Mouse (Mus musculus) small intestine, adult 2 months (tissue): ENCODE data around the gene Apobec3. TPM values are rescaled to one million over a fixed set of nuclear protein-coding genes. Genes with fewer than 3 reads are reported as not detected.
A peak's percentile ranks its signal among the peaks of the same experiment; 100 is the strongest.

Source experiments
- H3K27ac ChIP-seq: fragments of 200-500 bp; 2 replicates; pipeline ENCODE4 v1.5.1; 2012; ENCODE audit warnings: low read depth, low read length, control low read depth, inconsistent platforms; ENCODE audit not compliant: insufficient read depth
- H3K27me3 ChIP-seq: fragments of 200-500 bp; 2 replicates; pipeline ENCODE4 v1.6.1; 2012; ENCODE audit warnings: mild to moderate bottlenecking, moderate library complexity, low read length, inconsistent platforms; ENCODE audit not compliant: control insufficient read depth, insufficient read depth
- H3K36me3 ChIP-seq: fragments of 200-500 bp; 2 replicates; pipeline ENCODE4 v1.6.1; 2012; ENCODE audit warnings: mild to moderate bottlenecking, low read length, control low read depth, inconsistent platforms; ENCODE audit not compliant: control insufficient read depth, insufficient read depth
- H3K4me1 ChIP-seq: fragments of 200-500 bp; 2 replicates; pipeline ENCODE4 v1.6.1; 2012; ENCODE audit warnings: low read length, inconsistent platforms, mixed read lengths; ENCODE audit not compliant: control insufficient read depth, insufficient read depth, insufficient read length
- H3K4me3 ChIP-seq: fragments of 200-500 bp; 2 replicates; pipeline ENCODE4 v1.5.1; 2012; ENCODE audit warnings: low read depth, mild to moderate bottlenecking, control low read depth, inconsistent platforms, low read length, moderate library complexity
- CTCF ChIP-seq: fragments of 200-500 bp; IDR thresholded peaks from 2 replicates; pipeline ENCODE4 v1.5.1; 2012; ENCODE audit warnings: low read depth, mild to moderate bottlenecking, control low read depth, inconsistent platforms, low read length, moderate library complexity, mixed read lengths; ENCODE audit not compliant: insufficient replicate concordance, insufficient read length; ENCODE audit errors: extremely low read depth
- POLR2A ChIP-seq: fragments of 200-500 bp; IDR thresholded peaks from 2 replicates; pipeline ENCODE4 v1.6.1; 2012; ENCODE audit warnings: low read depth, mild to moderate bottlenecking, control low read depth, inconsistent platforms, low read length, moderate library complexity
- WGBS: fragments of 180-500 bp; shearing (Covaris S2); methylation state at CpG from one replicate; pipeline ENCODE4 v1.1.7; 2018; 5-methylcytosine and 5-hydroxymethylcytosine counted together
- polyA plus RNA-seq: library from polyadenylated mRNA; depleted of rRNA; stranded (reverse); fragments of >200 nt; gene quantifications from 2 replicates; pipeline ENCODE4 v1.2.3, GENCODE M21; 2012

Apobec3 gene
- polyA plus RNA-seq, 1 experiment = 21.1 TPM

DNA sequence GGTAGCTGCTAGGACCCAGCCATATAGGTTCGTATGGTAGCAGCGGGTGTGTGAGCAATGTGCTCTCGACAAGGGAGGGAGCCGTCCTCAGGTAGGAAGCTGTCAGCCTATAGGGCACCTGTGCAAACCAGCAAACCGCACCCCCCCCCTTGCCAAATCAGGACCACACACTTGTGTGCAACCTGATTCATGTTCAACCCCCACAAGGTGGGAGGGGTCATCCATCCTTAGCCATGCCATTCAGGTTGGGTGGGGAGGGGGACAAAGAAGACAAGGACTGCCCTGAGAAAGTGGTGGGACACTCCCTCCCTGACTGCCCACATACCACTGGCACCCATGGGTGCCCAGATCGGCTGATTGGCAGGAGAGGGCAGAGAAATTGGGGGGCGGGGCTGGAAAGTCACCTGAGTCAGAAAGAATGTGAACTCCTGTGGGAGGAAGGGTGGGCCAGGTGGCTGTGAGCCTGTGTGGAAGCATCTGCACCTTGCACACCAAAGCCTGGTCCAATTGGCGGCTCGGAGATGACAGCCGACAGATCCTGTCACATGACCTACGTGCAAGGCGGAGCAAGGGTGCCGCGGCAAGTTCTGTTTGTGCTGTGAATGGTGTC, 25.8 kb downstream of the Apobec3 start:
- no peak for TF ChIP-seq CTCF
- no peak for TF ChIP-seq POLR2A
- Histone ChIP-seq H3K27me3 (no peaks in the 10 kb centered on the region), H3K4me1 (no peaks in the 10 kb centered on the region), H3K4me3 (no peak overlapping the region), H3K27ac (no peak overlapping the region), H3K36me3 (peaks cover 20% of the 10 kb centered on the region)
- 87% methylated on average over 14 of the region's 14 CpGs for WGBS

DNA sequence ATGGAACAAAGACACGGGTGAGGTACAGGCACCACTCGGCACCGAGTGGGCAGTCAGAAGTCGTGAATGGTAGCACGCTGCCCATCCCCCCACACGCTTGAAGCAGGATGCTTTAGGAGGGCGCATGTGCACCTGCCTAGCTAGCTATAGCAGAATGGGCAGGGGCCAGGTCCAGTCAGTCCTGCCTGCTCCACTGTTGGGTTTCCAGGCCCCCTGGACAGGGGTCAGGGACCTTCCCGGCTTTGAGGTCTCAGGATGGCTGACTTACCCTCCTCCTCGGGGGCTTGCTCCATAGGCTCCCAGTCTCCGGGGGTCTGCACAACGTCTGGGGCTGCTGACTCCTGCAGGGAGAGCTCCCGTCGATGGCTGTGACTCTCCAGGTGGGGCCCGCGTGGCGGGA, 27.0 kb downstream of the Apobec3 start:
- no peak overlapping the region for H3K4me3 ChIP-seq
- no peak overlapping the region for H3K27ac ChIP-seq
- H3K27me3 ChIP-seq = no peaks in the 10 kb centered on the region
- peaks cover 28% of the 10 kb centered on the region for H3K36me3 ChIP-seq
- TF ChIP-seq POLR2A (no peak), CTCF (no peak)
- H3K4me1 ChIP-seq = no peaks in the 10 kb centered on the region
- 92% methylated on average over 16 of the region's 16 CpGs for WGBS

DNA sequence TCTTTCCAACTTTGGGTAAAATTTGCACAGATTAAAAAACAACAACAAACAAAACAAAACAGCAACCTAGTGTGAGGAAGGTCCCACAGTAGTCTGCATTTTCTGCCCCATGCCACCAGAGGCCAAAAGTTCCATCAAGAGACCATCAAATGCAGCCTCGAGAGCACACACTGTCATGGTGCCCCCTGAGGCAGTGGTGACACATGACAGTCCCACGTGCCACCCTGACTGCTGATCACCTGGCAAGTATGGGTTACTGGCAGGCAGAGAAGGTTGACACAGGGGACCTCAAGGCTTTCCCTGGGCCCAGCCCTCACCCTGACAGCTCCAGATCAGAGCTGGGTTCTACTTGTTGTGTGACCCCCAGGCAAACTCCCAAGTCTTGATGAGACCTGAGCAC, 28.3 kb downstream of the Apobec3 start:
- no peak for TF ChIP-seq POLR2A
- no peak for TF ChIP-seq CTCF
- Histone ChIP-seq H3K4me1 (no peaks in the 10 kb centered on the region), H3K27me3 (no peaks in the 10 kb centered on the region), H3K36me3 (peaks cover 28% of the 10 kb centered on the region), H3K27ac (no peak overlapping the region), H3K4me3 (no peak overlapping the region)
- 52% methylated on average over 2 of the region's 2 CpGs for WGBS

DNA sequence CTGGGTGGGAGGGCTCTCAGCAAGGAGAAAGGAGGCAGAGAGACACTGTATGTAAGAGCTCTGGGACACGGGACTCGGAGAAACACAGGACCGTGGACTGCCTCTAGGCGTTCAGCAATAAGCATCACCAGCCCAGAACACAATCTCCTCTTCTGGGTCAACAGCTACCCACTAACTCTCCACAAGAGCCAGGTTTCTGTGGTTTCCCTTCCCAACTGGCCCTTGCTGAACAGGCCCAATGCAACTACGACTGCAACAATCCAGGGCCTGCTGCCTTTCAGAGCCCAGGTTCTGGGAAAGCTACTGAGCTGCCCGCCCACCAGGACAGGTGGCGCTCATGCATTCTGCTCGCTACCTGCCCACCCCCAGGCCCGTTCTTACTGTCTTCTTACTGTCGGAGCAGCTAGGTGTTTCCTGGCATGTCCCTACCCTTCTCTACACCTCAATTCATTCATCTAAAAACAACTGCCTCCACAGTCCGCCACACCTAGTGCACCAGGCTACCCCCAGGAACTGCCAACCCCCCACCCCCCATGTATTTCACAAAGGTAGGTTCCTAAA, 35.5 kb downstream of the Apobec3 start:
- 87% methylated on average over 11 of the region's 11 CpGs for WGBS
- H3K36me3 ChIP-seq = peaks cover 10% of the 10 kb centered on the region
- no peak overlapping the region for H3K4me3 ChIP-seq
- no peaks in the 10 kb centered on the region for H3K27me3 ChIP-seq
- TF ChIP-seq POLR2A = no peak
- no peak for TF ChIP-seq CTCF
- H3K27ac ChIP-seq = peak overlapping the region; percentile 27; the same call in 1 of the 2 replicates
- peaks cover 14% of the 10 kb centered on the region; the same call in 1 of the 2 replicates for H3K4me1 ChIP-seq

DNA sequence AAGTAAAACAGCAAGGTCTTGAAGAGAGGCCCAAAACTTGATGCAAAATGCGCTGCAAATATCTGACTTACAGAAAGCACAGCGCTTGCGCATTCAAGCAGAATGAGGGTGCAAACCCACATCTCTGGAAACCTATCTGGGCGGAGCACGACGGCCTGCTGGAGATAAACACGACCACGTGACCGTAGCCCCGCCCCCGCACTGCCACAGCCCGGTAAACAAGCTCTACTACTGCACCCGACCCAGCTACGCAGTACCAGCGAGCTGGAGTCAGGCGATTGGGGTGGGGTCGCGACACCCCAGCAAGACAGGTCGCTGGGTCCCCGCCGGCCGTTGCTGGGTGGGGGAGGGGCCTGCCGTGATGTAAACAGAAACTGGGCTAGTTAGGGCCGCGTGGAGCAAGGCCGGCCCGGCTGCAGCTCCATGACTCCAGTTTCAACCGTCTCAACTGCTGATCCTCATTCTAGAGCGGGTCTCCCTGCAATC, 36.2 kb downstream of the Apobec3 start:
- no peak for TF ChIP-seq CTCF
- peak; percentile 35; the same call in 1 of the 2 replicates for TF ChIP-seq POLR2A
- WGBS = 1% methylated on average over 29 of the region's 29 CpGs

DNA sequence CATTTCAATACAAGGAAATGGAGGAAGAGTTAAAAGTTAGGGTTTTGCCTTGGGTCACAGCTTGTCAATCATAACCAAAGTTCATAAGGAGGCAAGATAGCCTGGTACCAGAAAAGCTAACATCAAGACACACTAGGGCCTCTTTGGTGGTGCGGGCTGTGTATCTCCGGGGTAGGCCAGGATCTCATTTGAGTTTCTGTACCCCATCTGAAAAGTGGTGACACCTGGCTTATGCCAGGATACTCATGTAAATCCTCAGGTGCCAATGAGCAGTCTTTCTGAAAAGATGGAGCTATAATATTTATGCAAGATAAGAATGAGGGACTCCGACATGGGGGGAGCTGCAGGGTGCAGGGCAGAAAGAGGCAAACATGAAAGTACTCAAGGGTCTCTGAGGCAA, 36.9 kb downstream of the Apobec3 start:
- TF ChIP-seq POLR2A (no peak), CTCF (no peak)
- H3K4me3 ChIP-seq = no peak overlapping the region
- H3K27ac ChIP-seq = peak overlapping the region; percentile 90
- peaks cover 18% of the 10 kb centered on the region; the same call in 1 of the 2 replicates for H3K4me1 ChIP-seq
- H3K36me3 ChIP-seq = no peaks in the 10 kb centered on the region
- peaks cover 2% of the 10 kb centered on the region for H3K27me3 ChIP-seq
- 80% methylated on average over 3 of the region's 3 CpGs for WGBS

More for the DNA sequence above, 36.2 kb downstream of the Apobec3 start:
- H3K27me3 ChIP-seq = no peaks in the 10 kb centered on the region
- peak overlapping the region; percentile 90 for H3K27ac ChIP-seq
- peaks cover 17% of the 10 kb centered on the region; the same call in 1 of the 2 replicates for H3K4me1 ChIP-seq
- peaks cover 3% of the 10 kb centered on the region; the same call in 1 of the 2 replicates for H3K36me3 ChIP-seq
- H3K4me3 ChIP-seq = peak overlapping the region; percentile 79

DNA sequence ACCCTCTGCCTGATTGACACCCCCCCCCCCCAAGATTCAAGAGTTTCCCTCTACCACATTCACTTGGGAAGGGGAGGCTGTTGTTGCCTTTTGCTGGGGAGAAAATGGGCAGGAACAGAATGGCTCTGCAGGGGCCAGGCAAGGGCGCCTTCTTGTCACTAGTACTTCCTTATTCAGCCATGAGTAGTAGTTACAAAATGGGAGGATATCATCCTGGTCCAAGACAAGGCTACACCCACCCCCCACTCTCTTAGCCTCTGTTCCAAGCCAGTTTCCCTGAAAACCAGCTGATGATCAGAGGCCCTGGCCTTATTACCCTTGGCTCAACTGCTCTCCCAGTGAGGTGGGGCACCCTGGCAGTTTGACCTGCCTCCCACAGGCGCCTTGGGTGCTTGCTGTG, 37.3 kb downstream of the Apobec3 start:
- H3K27me3 ChIP-seq = peaks cover 6% of the 10 kb centered on the region
- peaks cover 21% of the 10 kb centered on the region; the same call in 1 of the 2 replicates for H3K4me1 ChIP-seq
- H3K27ac ChIP-seq = no peak overlapping the region
- TF ChIP-seq POLR2A = no peak
- no peak for TF ChIP-seq CTCF
- WGBS = 61% methylated on average over 2 of the region's 2 CpGs
- H3K4me3 ChIP-seq = no peak overlapping the region
- H3K36me3 ChIP-seq = no peaks in the 10 kb centered on the region

DNA sequence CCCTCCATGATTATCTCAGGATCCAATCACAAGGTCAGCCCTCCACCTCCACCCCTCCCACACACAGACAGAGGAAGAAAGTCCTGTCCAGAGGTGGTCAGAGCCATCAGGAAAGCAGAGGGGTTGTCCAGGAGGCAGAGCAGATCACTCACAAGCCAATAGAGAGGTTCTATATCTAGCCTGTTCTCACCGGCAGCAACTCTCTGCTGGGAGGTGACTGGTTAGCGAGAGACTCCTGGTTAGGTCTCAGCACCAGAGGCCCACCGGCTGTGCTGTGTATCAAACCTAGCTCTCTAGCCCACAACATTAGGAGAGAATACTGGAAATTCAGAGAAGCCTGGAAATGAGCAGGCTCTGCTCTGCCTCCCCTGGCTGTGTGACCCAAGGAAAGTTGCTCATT, 38.3 kb downstream of the Apobec3 start:
- H3K4me3 ChIP-seq = no peak overlapping the region
- WGBS = 89% methylated on average over 3 of the region's 3 CpGs
- peaks cover 9% of the 10 kb centered on the region for H3K27me3 ChIP-seq
- TF ChIP-seq POLR2A = no peak
- H3K27ac ChIP-seq = no peak overlapping the region
- no peaks in the 10 kb centered on the region for H3K36me3 ChIP-seq
- H3K4me1 ChIP-seq = peaks cover 21% of the 10 kb centered on the region; the same call in 1 of the 2 replicates
